Comparison of ENCODE assay signal across 17 mouse cellular contexts in genomic region chr6:100807187-100807586, GRCm38 (mm10).
"Had no signal": no experiment of that assay in that cellular context is flagged by ENCODE, and none has a peak within 500 bp of the region (broad histone marks: within the 10 kb centered on the region; RNA-seq: fewer than 3 reads in every experiment).

No protein-coding gene starts in this region.

- H3K36me3 ChIP-seq: kidney, embryonic 15.5 days; limb, embryonic 10.5 days; lung, embryonic 15.5 days; midbrain, embryonic 12.5 days; neural tube, embryonic 12.5 days had no signal

- H3K27me3 ChIP-seq: kidney, embryonic 15.5 days; lung, embryonic 15.5 days; megakaryocyte, embryonic 14.5 days; midbrain, embryonic 12.5 days; neural tube, embryonic 12.5 days had no signal

- H3K4me1 ChIP-seq: lung, embryonic 15.5 days; megakaryocyte, embryonic 14.5 days; midbrain, embryonic 12.5 days; neural tube, embryonic 12.5 days had no signal

- H3K9ac ChIP-seq: kidney, embryonic 15.5 days; lung, embryonic 15.5 days; midbrain, embryonic 12.5 days; neural tube, embryonic 12.5 days had no signal

- H3K27ac ChIP-seq: kidney, embryonic 15.5 days; left cerebral cortex, adult 2 months; limb, embryonic 10.5 days; lung, embryonic 15.5 days; macrophage; midbrain, embryonic 12.5 days; neural tube, embryonic 12.5 days had no signal

- H3K4me2 ChIP-seq: kidney, embryonic 15.5 days; liver, embryonic 11.5 days; lung, embryonic 15.5 days; midbrain, embryonic 12.5 days; neural tube, embryonic 12.5 days had no signal

- DNase-seq: kidney, adult 2 months; kidney, postnatal 14 days; lung, postnatal 14 days; retina, postnatal 1 day; right cerebral cortex, postnatal 14 days; thymus, adult 18-20 months; thymus, postnatal 14 days had no signal

- H3K9me3 ChIP-seq: kidney, embryonic 15.5 days; limb, embryonic 10.5 days; lung, embryonic 15.5 days; megakaryocyte, embryonic 14.5 days; midbrain, embryonic 12.5 days; neural tube, embryonic 12.5 days had no signal

- H3K4me3 ChIP-seq: kidney, embryonic 15.5 days; left cerebral cortex, adult 2 months; limb, embryonic 10.5 days; lung, embryonic 15.5 days; megakaryocyte, embryonic 14.5 days; midbrain, embryonic 12.5 days; myocyte; neural tube, embryonic 12.5 days had no signal
